Mouse (Mus musculus): ENCODE measurements around the gene Hist2h3c1.
A peak's percentile ranks its signal among the peaks of the same experiment; 100 is the strongest.
"Not testable (repeated sequence)": the region's sequence is repeated elsewhere in the genome, so short reads cannot be mapped to it uniquely, and the experiment has no call there.

The Hist2h3c1 gene

DNA sequence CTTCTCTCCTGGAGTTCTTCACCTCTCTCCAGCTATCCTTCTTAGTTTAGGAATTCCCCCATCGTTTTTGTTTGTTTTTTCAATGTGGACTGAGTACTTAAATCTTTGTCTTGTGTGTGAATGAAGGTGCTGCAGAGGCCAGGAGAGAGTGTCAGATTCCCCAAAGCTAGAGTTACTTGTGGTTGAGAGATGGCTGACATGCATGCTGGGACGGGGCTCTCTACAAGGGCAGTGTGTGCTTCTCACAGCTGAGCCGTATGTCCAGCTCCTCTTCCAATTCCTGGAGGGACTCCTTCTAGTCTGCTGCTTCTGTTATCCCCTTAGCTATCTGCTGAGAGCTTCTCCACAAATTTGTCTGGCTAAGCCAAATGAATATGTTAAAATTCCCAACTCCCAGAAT lies 10.6 kb upstream of the Hist2h3c1 start:
- DNase-seq (ENCODE audit: low spot score): no peak

- no peak for DNase-seq (ENCODE audit: low spot score)
Measured at GRCm38 (mm10) chr3:96236834-96237334, 9.6 kb upstream of the Hist2h3c1 start.

DNA sequence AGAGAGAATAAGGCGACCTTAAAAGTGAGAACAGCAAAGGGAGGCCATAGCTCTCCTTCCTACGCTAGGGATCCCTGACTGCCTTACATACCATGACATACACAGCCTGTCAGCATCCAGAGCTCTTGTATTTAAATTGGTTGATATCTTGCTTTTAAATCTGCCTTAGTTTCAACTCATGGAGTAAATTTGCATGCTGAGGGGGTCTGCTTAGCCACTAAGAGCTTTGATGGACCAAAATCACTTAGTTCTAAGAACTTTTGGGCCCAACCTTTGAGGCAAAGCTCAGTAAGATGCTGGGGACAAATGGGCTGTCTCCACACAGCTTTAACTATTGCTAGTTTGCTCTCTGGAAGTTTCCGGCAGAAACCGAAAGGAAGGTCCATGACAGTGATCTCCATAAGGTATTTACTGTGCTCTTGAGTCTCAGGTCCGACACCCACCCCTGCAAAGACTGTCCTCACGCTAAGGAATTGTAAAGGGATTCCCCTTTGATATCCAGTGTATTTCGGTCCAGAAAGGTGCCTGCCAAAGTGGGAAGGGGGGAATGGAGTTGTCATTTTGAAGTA lies 9.1 kb upstream of the Hist2h3c1 start:
- DNase-seq (ENCODE audit: low spot score): no peak

DNA sequence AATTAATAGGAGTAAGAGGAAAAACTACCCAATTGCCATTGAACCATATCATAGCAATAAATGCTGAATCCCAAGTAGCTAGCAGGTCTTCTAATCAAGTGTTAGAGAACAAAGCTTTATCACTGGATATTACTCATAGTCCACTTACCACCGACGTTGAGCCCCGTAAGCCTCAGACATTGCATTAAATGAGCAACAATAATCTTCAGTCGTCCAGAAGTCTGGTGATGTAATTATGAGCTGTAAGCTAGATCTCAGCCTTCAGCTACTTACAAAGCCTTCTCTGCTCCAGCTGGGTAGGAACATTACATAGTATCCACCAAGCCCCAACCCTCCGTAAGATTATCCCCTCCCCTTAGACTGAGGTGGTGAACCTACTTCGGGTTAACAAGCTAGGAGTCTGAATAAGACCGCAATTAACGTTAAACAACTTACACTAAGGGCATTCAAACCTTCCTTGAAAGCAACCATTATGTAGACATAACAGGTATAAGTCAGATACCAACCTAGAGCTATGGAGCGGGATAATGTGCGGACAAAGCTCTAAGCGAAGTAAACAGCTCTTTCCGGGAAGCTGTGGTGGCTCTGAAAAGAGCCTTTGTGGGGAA lies 8.5 kb upstream of the Hist2h3c1 start:
- no peak for DNase-seq (ENCODE audit: low spot score)

DNA sequence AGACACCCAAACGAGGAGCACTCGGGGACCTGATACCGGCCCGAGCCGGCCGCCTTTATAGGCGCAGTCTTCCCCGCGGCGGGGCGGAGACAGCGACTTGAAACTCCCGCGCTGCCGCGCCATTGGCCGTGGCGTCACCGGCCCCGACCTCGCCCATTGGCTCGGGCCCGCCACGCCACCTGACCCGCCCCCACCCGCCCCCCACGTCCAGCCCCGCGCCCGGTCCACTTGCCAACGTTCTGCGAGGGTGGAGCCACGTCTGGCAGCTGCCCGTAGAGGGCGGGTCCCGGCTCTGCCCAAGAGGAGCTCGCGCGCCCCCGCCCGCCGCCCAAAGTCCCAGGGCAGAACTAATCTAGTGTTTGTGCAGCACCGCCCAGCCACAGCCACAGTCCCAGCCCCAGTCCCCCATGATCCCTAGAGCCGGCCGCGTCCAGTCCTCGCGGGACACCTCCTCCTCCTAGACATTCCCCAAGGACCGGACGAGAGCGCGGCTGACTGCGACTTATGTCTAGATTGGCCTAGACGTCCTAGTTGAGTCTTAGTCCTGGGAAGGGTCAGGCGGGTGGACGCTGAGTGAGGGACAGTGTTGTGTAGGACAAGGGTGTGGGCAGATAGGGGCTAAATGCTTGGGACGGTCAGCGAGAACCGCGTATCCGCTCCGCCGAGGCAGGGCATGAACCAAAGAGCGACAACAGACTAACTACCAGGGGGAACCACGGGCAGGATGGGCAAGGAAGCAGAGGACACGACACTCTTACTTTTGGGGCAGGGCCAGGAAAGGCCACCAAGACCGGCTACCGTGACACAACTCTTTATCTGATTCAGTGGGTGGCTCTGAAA lies 7.3 kb upstream of the Hist2h3c1 start, which contains the start of gene Hist2h3c2:
Gene Hist2h3c2, minus strand, starts transcription at position 174 of the 840 bp plus-strand sequence.
- DNase-seq (ENCODE audit: low spot score): not testable (repeated sequence)

- DNase-seq (ENCODE audit: low spot score): peak; percentile 89
Measured at GRCm38 (mm10) chr3:96239949-96240798, 6.3 kb upstream of the Hist2h3c1 start, which contains the start of gene Hist2h2aa2. Gene Hist2h2aa2 (minus strand): TSS chr3:96240276.

DNA sequence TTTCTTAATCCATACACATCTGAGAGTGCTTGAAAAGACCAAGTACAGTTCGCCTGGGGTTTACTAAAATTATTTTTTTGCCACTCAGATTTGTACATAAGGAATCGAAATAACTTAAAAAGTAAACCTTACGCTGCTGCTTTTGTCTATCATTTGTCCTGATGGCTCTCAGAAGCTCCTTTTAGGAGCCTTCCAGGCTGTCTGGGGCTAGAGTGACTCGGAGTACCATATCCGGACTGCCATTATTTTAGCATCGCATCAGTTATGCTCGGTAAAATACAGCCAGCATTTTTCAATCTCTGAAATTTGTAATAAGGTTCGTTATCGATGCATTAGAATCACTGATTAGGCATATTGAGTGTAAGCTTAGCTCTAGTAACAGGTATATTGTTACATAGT lies 5.7 kb upstream of the Hist2h3c1 start:
- no peak for DNase-seq (ENCODE audit: low spot score)

GRCm38 (mm10) chr3:96243921-96244572 lies 2.4 kb upstream of the Hist2h3c1 start:
- DNase-seq (ENCODE audit: low spot score): no peak

GRCm38 (mm10) chr3:96245003-96245886 lies 1.2 kb upstream of the Hist2h3c1 start, which contains the start of gene Hist2h2aa1:
Gene Hist2h2aa1 (plus strand): TSS chr3:96245497.
- DNase-seq (ENCODE audit: low spot score): peak; percentile 69

GRCm38 (mm10) chr3:96246018-96246417 lies 467 bp upstream of the Hist2h3c1 start:
- DNase-seq (ENCODE audit: low spot score): not testable (repeated sequence)

- DNase-seq (ENCODE audit: low spot score): no peak
Measured at GRCm38 (mm10) chr3:96247356-96248140, 1.1 kb downstream of the Hist2h3c1 start.

DNA sequence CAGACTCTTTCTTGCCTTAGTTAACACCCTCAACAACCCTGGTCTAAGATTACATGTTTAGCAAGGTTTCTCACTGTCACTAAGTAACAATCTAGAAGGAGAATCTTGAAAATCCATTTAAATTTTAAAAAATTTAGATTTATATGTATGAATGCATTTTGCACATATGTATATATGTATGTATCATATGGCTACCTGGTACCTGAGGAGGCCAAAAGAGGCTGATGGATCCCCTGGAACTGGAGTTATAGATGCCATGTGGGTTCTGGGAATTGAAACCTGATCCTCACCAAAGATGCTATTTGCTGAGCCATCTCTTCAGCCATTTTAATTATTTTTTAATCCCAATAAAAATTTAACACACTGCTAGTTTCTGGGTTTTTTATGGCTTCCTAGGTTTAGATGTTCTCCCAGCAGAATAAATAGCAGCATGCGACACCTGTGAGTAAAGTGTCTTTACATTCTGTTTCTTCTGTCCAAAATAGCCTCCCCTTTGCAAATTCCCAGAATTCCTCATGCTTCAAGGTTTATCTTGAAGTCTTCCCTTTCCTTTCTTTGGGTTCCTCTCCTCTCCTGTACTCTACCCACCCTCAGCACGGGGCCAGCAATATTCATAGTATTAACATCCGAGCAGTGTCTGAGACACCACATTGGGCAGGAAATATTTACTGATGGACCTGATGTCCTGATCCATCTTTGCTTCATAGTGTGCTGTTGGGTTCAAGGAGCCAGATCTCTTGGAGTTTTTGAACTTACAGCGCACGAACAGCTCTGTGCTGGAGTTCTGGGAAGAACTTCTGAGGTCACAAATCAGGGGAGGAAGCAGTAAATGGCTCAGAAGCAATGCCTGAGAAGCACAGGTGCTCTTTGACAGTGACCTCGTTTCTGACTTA lies 1.9 kb downstream of the Hist2h3c1 start:
- DNase-seq (ENCODE audit: low spot score): no peak

DNA sequence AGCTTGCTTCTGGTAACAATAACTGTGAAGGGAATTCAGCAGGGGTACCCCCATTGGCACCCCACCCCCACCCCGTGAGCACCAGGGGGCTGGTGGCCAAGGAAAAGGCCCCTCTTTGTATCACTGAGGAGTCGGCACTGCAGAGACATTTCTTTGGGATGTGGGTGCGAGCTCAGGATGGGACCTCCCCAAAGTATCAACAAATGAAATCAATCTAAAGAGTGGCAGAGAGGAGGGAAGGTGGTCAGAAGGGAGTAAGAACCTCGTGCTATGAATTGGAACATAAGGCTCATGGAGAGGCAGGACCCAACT lies 2.5 kb downstream of the Hist2h3c1 start:
- no peak for DNase-seq (ENCODE audit: low spot score)

DNA sequence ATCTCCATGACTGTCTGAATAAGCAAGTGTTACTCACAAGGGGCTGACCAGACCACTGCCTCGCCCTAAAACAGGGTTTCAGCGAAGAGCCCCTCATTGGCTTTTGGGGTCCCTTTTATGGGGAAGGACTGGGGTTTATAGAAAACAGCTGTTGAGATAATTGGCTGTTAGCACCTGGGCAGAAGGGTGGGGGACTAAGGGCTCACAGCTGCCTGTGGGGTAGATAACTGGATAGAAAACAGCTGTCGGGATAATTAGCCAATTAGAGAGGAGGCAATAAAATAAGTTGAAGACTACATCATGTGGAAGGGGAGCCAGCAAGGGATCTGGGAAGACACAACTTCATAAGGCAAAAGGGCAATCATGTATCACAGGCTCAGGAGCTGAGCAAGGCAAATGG lies 4.4 kb downstream of the Hist2h3c1 start:
- no peak for DNase-seq (ENCODE audit: low spot score)

- no peak for DNase-seq (ENCODE audit: low spot score)
Measured at GRCm38 (mm10) chr3:96251787-96252186, 5.3 kb downstream of the Hist2h3c1 start.

- no peak for DNase-seq (ENCODE audit: low spot score)
Measured at GRCm38 (mm10) chr3:96254683-96255355, 8.3 kb downstream of the Hist2h3c1 start.

- DNase-seq (ENCODE audit: low spot score): no peak
Measured at GRCm38 (mm10) chr3:96255926-96256593, 9.6 kb downstream of the Hist2h3c1 start.

All from ovary, postnatal 14 days (tissue).